Mouse (Mus musculus) liver, embryonic 14.5 days (tissue): ENCODE data around the gene Castor1.

Source experiments
- CTCF ChIP-seq: IDR thresholded peaks from 2 replicates; pipeline ENCODE4 v1.5.1; 2016; ENCODE audit warnings: antibody characterized with exemption, low read depth, control low read depth
- EP300 ChIP-seq: IDR thresholded peaks from 2 replicates; pipeline ENCODE4 v1.6.1; 2016; ENCODE audit warnings: antibody characterized with exemption, low read depth

DNA sequence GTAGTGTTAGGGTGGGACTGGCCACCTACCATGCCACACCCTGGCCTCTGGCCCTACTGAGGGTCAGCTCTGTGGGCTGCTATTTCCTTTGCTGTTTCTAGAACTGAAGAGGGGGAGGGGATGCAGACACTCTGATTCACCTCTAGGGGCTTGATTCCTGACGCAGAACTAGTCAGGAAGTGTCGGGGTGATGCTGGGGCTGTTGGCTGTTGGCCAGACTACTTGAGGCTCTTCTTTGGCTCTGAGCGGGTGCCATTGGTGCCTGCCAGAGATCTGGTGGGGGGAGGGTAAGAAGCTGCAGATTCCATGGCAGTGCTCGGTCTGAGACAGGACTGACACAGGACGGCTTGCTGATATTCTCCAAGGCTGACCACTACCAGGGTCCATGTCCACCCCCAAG lies 43.9 kb downstream of the Castor1 start:
- no peak; the same call in 1 of the 2 replicates for TF ChIP-seq CTCF
- no peak for TF ChIP-seq EP300
